Mouse (Mus musculus): ENCODE results near the gene Tut1. TPM values are rescaled to one million over a fixed set of nuclear protein-coding genes. Genes with fewer than 3 reads are reported as not detected.

The Tut1 gene
- polyA plus RNA-seq, 1 experiment: 19.1 TPM

GRCm38 (mm10) chr19:8940526-8941133, 13.0 kb upstream of the Tut1 start:
- H3K27ac ChIP-seq (ENCODE audit: control insufficient read depth, insufficient read depth, low read depth, low read length, poor library complexity): no peak overlapping the region
- 80% methylated on average over 15 of the region's 15 CpGs for WGBS
- peaks cover 5% of the 10 kb centered on the region; the same call in 1 of the 2 replicates for H3K4me1 ChIP-seq (ENCODE audit: control insufficient read depth, insufficient read depth, low read length)
- TF ChIP-seq POLR2A (IDR thresholded peaks at IDR 0.05; ENCODE audit: borderline replicate concordance, control insufficient read depth, low read depth, low read length) (no peak), CTCF (IDR thresholded peaks at IDR 0.05; ENCODE audit: control insufficient read depth, insufficient read depth, low read length) (no peak)
- no peak overlapping the region for H3K4me3 ChIP-seq (replicated peaks; ENCODE audit: control insufficient read depth, low read depth, low read length)

- H3K4me3 ChIP-seq (replicated peaks; ENCODE audit: control insufficient read depth, low read depth, low read length): peak overlapping the region; percentile 21
- peaks cover 5% of the 10 kb centered on the region; the same call in 1 of the 2 replicates for H3K4me1 ChIP-seq (ENCODE audit: control insufficient read depth, insufficient read depth, low read length)
- 53% methylated on average over 10 of the region's 10 CpGs for WGBS
- H3K27ac ChIP-seq (ENCODE audit: control insufficient read depth, insufficient read depth, low read depth, low read length, poor library complexity): peak overlapping the region; percentile 46
- TF ChIP-seq POLR2A (IDR thresholded peaks at IDR 0.05; ENCODE audit: borderline replicate concordance, control insufficient read depth, low read depth, low read length): no peak
- no peak for TF ChIP-seq CTCF (IDR thresholded peaks at IDR 0.05; ENCODE audit: control insufficient read depth, insufficient read depth, low read length)
Observed at GRCm38 (mm10) chr19:8941136-8941514, 12.5 kb upstream of the Tut1 start.

DNA sequence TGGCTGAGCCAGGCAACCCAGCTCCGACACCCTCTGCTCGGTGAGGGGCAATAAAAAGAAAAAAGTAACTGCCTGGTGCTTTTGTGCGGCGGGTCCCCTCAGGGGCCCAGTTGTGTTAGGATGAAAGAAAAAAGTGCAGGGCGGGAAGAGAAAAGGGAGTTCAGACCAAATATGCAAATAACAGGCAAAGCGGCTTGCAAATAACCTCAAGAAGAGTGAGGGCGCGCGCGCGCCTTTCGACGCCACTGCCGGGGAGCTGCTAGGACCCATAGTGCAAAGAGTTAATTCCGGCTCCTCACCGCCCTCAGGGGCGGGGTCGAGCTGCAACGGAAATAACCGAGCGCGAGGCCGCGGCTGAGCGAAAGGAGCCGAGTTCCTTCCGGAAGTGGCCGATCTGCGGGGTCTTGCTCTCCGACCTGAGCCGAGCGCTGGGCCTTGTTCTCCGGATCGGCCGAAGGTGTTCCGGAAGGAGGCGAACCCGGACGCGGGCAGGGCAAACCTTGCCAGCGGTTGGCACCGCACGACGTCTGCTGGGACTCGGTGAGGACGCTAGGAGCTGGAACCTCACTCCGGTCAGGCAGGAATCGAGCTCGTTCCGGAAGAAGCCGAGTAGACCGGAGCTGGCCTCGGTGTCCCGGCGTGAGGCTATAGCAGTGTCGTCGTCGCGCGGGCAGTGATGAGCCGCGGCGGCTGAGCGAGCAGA, 12.0 kb upstream of the Tut1 start, which contains the start of gene Mta2:
Mta2 (plus strand) TSS at position 361 of the 703 bp plus-strand sequence.
- H3K4me3 ChIP-seq (replicated peaks; ENCODE audit: control insufficient read depth, low read depth, low read length): peak within 1 kb of the TSS; percentile 81
- TF ChIP-seq POLR2A (IDR thresholded peaks at IDR 0.05; ENCODE audit: borderline replicate concordance, control insufficient read depth, low read depth, low read length) (peak; percentile 96), CTCF (IDR thresholded peaks at IDR 0.05; ENCODE audit: control insufficient read depth, insufficient read depth, low read length) (no peak)
- WGBS: under 1% methylated on average over 64 of the region's 64 CpGs
- H3K4me1 ChIP-seq (ENCODE audit: control insufficient read depth, insufficient read depth, low read length): peaks cover 5% of the 10 kb centered on the region; the same call in 1 of the 2 replicates
- H3K27ac ChIP-seq (ENCODE audit: control insufficient read depth, insufficient read depth, low read depth, low read length, poor library complexity): peak within 1 kb of the TSS; percentile 96

- Histone ChIP-seq H3K27ac (ENCODE audit: control insufficient read depth, insufficient read depth, low read depth, low read length, poor library complexity) (peak overlapping the region; percentile 96), H3K4me1 (ENCODE audit: control insufficient read depth, insufficient read depth, low read length) (peaks cover 5% of the 10 kb centered on the region; the same call in 1 of the 2 replicates), H3K4me3 (replicated peaks; ENCODE audit: control insufficient read depth, low read depth, low read length) (peak overlapping the region; percentile 81)
- no peak for TF ChIP-seq POLR2A (IDR thresholded peaks at IDR 0.05; ENCODE audit: borderline replicate concordance, control insufficient read depth, low read depth, low read length)
- TF ChIP-seq CTCF (IDR thresholded peaks at IDR 0.05; ENCODE audit: control insufficient read depth, insufficient read depth, low read length): no peak
- under 1% methylated on average over 46 of the region's 46 CpGs for WGBS
Observed at GRCm38 (mm10) chr19:8942276-8942964, 11.2 kb upstream of the Tut1 start.

DNA sequence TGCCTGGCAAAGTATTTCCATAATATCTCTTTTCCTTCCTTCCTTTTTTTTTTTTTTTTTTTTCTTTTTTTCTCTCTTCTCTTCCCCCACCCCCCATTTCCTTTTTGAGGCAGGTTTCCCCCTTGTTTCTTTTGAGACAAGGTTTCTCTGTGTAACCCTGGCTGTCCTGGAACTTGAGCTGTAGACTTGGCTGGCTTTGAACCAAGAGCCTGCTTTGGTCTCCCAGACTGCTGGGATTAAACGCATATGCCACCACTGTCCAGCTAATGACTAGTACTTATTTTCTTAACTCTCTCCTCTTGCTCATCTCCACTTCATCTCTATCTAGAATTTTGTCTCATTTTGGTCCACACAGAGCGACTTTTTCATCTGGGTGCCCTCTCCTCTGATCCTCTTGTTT, 10.6 kb upstream of the Tut1 start:
- H3K4me1 ChIP-seq (ENCODE audit: control insufficient read depth, insufficient read depth, low read length): peaks cover 5% of the 10 kb centered on the region; the same call in 1 of the 2 replicates
- H3K27ac ChIP-seq (ENCODE audit: control insufficient read depth, insufficient read depth, low read depth, low read length, poor library complexity): no peak overlapping the region
- 28% methylated on average over 2 of the region's 2 CpGs for WGBS
- TF ChIP-seq CTCF (IDR thresholded peaks at IDR 0.05; ENCODE audit: control insufficient read depth, insufficient read depth, low read length) (no peak), POLR2A (IDR thresholded peaks at IDR 0.05; ENCODE audit: borderline replicate concordance, control insufficient read depth, low read depth, low read length) (no peak)
- peak overlapping the region; percentile 72 for H3K4me3 ChIP-seq (replicated peaks; ENCODE audit: control insufficient read depth, low read depth, low read length)

GRCm38 (mm10) chr19:8944062-8944461, 9.6 kb upstream of the Tut1 start:
- TF ChIP-seq POLR2A (IDR thresholded peaks at IDR 0.05; ENCODE audit: borderline replicate concordance, control insufficient read depth, low read depth, low read length) (no peak), CTCF (IDR thresholded peaks at IDR 0.05; ENCODE audit: control insufficient read depth, insufficient read depth, low read length) (no peak)
- H3K4me1 ChIP-seq (ENCODE audit: control insufficient read depth, insufficient read depth, low read length): peaks cover 5% of the 10 kb centered on the region; the same call in 1 of the 2 replicates
- 3% methylated on average over 5 of the region's 5 CpGs for WGBS
- H3K27ac ChIP-seq (ENCODE audit: control insufficient read depth, insufficient read depth, low read depth, low read length, poor library complexity): peak overlapping the region; percentile 22
- H3K4me3 ChIP-seq (replicated peaks; ENCODE audit: control insufficient read depth, low read depth, low read length): peak overlapping the region; percentile 33

DNA sequence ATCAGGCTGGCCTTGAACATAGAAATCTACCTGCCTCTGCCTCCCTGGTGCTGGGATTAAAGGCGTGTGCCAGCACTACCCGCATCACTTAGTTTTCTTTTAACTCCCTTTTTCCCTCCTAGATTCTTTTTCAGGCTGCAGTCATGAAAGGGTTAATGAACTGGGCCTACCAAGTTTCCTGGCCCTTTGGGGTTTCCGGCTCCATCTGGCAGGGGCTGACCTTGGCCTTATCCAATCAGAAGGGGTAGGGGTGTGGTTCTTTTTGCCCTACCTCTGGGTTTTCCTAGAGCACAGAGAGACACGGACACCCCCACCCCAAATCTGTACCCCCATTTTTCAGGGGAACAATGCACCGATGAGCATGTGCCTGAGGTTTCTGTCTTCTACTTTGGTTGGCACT, 8.9 kb upstream of the Tut1 start:
- no peak for TF ChIP-seq POLR2A (IDR thresholded peaks at IDR 0.05; ENCODE audit: borderline replicate concordance, control insufficient read depth, low read depth, low read length)
- no peak for TF ChIP-seq CTCF (IDR thresholded peaks at IDR 0.05; ENCODE audit: control insufficient read depth, insufficient read depth, low read length)
- H3K4me3 ChIP-seq (replicated peaks; ENCODE audit: control insufficient read depth, low read depth, low read length): no peak overlapping the region
- no peak overlapping the region; the same call in 1 of the 2 replicates for H3K27ac ChIP-seq (ENCODE audit: control insufficient read depth, insufficient read depth, low read depth, low read length, poor library complexity)
- peaks cover 5% of the 10 kb centered on the region; the same call in 1 of the 2 replicates for H3K4me1 ChIP-seq (ENCODE audit: control insufficient read depth, insufficient read depth, low read length)
- WGBS: 5% methylated on average over 5 of the region's 5 CpGs

GRCm38 (mm10) chr19:8945251-8945650, 8.4 kb upstream of the Tut1 start:
- WGBS: 51% methylated on average over 6 of the region's 6 CpGs
- Histone ChIP-seq H3K27ac (ENCODE audit: control insufficient read depth, insufficient read depth, low read depth, low read length, poor library complexity) (no peak overlapping the region), H3K4me3 (replicated peaks; ENCODE audit: control insufficient read depth, low read depth, low read length) (no peak overlapping the region), H3K4me1 (ENCODE audit: control insufficient read depth, insufficient read depth, low read length) (peaks cover 5% of the 10 kb centered on the region; the same call in 1 of the 2 replicates)
- TF ChIP-seq CTCF (IDR thresholded peaks at IDR 0.05; ENCODE audit: control insufficient read depth, insufficient read depth, low read length): no peak
- TF ChIP-seq POLR2A (IDR thresholded peaks at IDR 0.05; ENCODE audit: borderline replicate concordance, control insufficient read depth, low read depth, low read length): no peak
